Mouse (Mus musculus): ENCODE results near the gene Gm49392. TPM values are rescaled to one million over a fixed set of nuclear protein-coding genes. Genes with fewer than 3 reads are reported as not detected.
"Not testable (repeated sequence)": the region's sequence is repeated elsewhere in the genome, so short reads cannot be mapped to it uniquely, and the experiment has no call there.

Gene Gm49392
- under 1 TPM; 0.36 to 0.99 TPM for total RNA-seq (2021)
- long read RNA-seq, experiment 1, partial matches to known transcripts, result 23 of 25 reads
- long read RNA-seq, experiment 1, other reads (novel, unspliced or antisense), result 2 of 25 reads
- long read RNA-seq, experiment 2, result 0 reads

GRCm38 (mm10) chr13:60896794-60897193, at the start of gene Gm49392:
Gm49392 (minus strand) TSS chr13:60896894.
- not testable (repeated sequence) for DNase-seq

- not testable (repeated sequence) for DNase-seq
Observed at GRCm38 (mm10) chr13:60941884-60942283, 45.2 kb upstream of the Gm49392 start, which contains the start of gene Tpbpa. Tpbpa (minus strand) TSS chr13:60941984.

- peak; percentile 22 to 49 for DNase-seq
Observed at GRCm38 (mm10) chr13:60936500-60936901, 39.8 kb upstream of the Gm49392 start, which contains the start of the genes Gm49391 and Ctla2a. Gm49391 (minus strand) TSS chr13:60936571. Ctla2a (minus strand) TSS chr13:60936625.

DNA sequence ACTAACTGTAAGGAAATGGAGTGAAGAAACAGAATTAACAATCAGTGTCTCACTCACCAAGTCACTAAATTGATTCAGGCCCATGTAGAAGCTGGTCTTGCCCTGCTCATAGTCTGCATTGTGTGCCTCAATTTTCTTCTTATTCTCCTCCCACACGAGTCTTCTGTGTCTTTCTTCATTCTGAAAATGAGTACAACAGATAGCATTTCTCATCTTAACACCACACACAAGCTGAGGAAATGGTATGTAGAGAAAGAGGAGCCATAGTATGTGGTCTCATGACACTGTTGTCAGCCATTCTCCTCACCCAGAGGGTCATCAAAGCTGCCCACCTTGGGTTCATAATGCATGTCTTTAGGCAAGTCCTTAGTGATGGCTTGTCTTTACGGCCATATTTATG, 38.8 kb upstream of the Gm49392 start, which contains the start of gene Gm49393:
Gene Gm49393, minus strand, starts transcription at position 101 of the 400 bp plus-strand sequence.
- not testable (repeated sequence) for DNase-seq

- not testable (repeated sequence) for DNase-seq
Observed at GRCm38 (mm10) chr13:60904780-60905179, 8.1 kb upstream of the Gm49392 start, which contains the start of gene Tpbpb. Tpbpb (minus strand) TSS chr13:60904880.

DNA sequence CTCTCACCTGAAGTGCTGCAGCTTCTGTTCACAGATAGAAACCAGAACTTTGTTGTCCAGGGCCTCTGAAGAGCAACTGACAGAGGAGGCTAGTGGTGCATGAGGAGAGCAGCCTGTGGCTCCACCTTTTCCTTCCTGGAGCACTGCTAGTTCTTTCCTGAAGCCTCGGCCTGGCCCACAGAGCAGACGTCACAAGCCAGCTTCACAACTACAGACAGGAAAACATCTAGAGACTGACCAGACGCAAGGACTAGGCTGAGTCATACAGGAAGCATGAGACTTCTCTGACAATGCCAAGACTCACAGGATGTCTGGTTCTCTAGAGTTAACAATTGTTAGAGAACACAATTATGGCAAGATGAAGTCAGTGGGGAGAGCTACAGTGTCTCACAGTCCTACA, 634 bp upstream of the Gm49392 start, which contains the start of gene Ctla2b:
Gene Ctla2b, minus strand, starts transcription at position 120 of the 400 bp plus-strand sequence.
- peak; percentile 50 to 56 for DNase-seq

DNA sequence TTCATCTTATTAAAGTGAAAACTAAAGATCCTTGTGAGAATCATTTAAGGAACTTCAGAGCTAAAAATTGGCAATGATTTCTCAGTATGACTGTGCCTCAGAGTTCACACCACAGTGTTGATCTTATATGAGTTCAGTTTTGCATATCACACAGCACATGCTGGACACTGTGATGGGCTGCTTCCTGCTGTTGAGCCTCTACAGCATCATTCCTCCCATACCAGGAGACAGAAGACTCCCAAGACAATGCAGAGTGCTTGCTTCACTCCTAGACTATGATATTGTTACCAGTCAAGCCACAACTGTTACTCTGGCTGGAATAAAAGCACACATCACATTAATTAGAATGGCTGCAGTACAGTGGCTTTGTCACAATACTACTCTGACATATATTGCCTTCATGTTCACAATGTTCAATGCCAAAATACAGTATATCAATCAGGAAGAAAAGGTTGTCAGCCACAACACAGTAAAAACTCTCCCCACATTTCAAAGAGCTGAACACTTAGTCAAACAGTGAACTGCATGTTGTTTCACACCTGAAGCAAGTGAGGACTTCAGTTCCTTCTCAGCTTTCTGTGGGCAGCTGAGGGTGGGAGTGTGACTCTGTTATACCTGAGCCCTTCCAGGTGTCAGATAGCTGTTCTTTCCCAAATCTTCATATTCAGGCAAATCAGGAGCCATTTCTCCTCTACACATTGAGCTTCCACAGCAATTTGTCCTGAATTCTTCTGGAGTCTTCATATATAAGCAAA, 1.1 kb downstream of the Gm49392 start:
- DNase-seq, result no peak

DNA sequence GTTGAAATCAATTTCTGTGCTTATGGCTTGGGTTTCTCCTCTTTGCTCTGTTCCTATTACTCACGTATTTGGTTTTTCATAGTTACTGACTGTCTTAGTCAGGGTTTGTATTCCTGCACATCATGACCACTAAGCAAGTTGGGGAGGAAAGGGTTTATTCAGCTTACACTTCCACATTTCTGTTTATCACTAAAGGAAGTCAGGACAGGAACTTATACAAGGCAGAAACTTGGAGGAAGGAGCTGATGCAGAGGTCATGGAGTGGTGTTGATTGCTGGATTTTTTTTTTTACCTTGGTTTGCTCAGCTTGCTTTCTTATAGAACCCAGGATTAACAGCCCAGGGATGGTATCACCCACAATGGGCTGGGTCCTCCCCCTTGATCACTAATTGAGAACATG, 4.4 kb downstream of the Gm49392 start:
- no peak for DNase-seq

DNA sequence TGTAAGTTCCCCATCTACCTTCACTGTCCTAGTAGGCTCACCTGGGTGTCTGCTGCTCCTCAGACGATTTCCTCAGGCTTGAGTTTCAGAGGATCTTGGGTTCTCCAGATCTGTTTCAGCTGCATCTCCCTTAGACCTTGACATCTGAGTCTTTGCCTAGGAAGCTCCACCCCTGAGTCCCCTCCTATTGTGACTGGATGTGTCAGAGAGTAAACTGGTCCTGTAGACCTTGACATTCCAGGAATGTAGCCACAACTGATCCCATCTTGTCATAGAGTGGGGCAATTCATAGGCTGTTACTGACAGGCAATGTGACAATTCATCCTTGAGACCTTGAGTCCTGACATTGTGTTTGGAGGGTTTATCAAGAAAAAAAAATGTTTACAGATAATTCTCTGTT, 32.4 kb downstream of the Gm49392 start, which contains the start of gene 4930486L24Rik:
Gene 4930486L24Rik, minus strand, starts transcription at position 195 of the 400 bp plus-strand sequence.
- peak; percentile 38 to 56 for DNase-seq

- no peak for DNase-seq
Observed at GRCm38 (mm10) chr13:60848241-60849120, 48.2 kb downstream of the Gm49392 start.

DNA sequence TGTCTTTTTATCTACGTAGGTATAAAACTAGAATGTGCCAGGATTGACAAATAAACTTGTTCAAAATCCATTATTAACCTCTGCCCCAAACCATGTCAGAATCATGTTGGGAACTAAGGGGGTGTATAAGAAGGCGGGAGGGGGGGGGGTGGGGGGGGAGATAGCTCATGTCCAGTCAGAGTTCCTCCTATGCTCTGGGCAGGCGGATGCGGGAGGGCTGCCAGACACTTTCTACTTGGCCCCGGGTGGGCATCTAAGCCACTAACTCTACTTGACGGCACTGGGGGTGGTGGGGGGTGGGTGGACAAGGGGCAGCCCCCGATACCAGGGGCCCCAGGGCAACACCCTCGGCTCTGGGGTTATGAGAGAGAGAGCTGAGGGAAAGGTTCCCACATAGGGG, 53.5 kb downstream of the Gm49392 start:
- no peak for DNase-seq

GRCm38 (mm10) chr13:60842703-60843102, 54.0 kb downstream of the Gm49392 start:
- no peak for DNase-seq

DNA sequence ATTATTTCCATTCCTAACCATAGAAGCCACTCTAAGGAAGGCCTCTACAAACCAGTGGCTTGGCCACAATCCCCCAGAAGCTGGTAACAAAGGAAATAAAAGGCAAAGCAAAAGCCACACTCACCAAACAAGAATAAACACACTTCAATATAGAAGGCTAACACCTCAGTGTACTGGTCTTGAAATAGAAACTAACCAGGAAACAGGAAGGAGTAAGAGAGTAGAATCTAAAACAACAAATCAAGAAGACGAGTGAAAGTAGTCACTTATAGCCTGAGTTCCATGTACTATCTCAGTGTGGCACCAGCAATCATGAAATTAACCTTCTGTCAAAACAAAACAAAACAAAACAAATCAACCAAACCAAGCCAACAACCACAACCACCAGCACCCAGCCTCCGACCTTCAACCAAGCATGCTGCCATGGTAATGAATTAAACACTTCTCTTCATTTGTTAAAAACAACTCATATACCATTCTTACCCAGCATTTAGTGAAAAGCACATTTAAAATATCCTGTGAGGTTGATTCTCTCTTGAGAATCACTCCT, 57.3 kb downstream of the Gm49392 start:
- DNase-seq, result no peak

DNA sequence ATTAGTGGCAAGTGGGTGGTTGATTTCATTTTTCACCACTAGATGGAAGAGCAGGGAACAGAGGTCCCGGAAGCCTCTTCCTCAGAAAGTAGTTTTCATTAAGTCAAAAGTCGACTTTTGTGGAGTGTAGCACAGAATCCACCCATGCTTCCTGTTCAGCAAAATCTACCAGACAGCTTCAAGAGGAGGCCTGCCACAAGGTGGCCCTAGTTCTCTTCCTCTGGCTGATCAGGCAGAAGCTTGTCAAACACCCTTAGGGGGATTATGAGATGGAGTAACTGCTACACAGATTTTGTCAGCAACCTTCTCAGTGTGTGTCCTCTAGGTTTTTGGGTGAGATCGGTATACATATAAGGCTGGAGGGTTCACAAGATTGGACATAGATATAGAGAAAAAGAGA, 70.6 kb downstream of the Gm49392 start:
- DNase-seq, result peak; percentile 21 to 25

GRCm38 (mm10) chr13:60820486-60821175, 76.1 kb downstream of the Gm49392 start:
- DNase-seq, result no peak

- peak; percentile 53 to 62 for DNase-seq
Observed at GRCm38 (mm10) chr13:60819469-60819868, 77.2 kb downstream of the Gm49392 start.

- DNase-seq, result no peak
Observed at GRCm38 (mm10) chr13:60813722-60814121, 83.0 kb downstream of the Gm49392 start.

DNA sequence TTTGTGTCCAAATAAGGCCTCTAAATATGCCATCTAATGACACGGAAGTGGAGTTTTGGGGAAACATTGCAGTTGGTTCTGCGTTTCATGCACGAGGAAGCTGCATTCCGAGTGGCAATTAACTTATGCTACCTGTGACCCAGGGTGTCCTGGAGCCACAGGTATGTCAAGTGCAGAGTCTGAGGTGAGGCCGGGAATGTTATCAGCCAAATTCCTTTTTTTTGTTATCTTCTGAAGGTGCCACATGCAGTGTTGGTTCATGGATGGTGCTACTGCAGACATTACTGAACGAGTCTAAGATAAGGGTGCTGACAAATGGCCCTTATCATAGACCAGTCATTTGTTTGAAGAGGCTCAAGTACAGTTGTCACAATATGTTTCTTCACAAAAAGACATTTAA, 83.9 kb downstream of the Gm49392 start:
- DNase-seq, result no peak

DNA sequence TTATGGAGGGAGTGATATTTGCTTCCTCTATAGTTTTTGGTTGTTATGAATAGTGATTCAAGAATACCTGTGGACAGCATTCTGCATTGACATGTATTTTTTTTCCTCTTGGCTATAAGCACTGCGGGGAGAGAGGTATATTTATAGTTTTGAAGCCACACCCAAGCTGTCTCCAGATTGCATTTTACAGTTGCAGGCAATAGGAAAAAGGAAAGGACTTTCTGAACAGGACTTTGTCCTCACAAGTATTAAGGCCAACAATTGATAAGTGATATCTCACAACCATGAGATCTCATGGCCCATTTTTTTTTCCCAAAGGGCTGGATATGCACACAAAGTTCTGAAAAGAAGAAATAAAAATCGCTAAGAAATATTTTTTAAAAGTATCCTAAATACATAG, 87.0 kb downstream of the Gm49392 start:
- DNase-seq, result no peak

GRCm38 (mm10) chr13:60802749-60803148, 93.9 kb downstream of the Gm49392 start, which contains the start of gene Ctsll3:
Ctsll3 (minus strand) TSS chr13:60802849.
- no peak for DNase-seq
